Mouse (Mus musculus): ENCODE measurements around the gene Lag3.
A peak's percentile ranks its signal among the peaks of the same experiment; 100 is the strongest.

Lag3 gene

GRCm38 (mm10) chr6:124919695-124920317 is 8.3 kb upstream of the Lag3 start, which contains the start of gene Ptms:
TSS of gene Ptms (minus strand) at chr6:124920103.
- peak; percentile 83 for DNase-seq

DNA sequence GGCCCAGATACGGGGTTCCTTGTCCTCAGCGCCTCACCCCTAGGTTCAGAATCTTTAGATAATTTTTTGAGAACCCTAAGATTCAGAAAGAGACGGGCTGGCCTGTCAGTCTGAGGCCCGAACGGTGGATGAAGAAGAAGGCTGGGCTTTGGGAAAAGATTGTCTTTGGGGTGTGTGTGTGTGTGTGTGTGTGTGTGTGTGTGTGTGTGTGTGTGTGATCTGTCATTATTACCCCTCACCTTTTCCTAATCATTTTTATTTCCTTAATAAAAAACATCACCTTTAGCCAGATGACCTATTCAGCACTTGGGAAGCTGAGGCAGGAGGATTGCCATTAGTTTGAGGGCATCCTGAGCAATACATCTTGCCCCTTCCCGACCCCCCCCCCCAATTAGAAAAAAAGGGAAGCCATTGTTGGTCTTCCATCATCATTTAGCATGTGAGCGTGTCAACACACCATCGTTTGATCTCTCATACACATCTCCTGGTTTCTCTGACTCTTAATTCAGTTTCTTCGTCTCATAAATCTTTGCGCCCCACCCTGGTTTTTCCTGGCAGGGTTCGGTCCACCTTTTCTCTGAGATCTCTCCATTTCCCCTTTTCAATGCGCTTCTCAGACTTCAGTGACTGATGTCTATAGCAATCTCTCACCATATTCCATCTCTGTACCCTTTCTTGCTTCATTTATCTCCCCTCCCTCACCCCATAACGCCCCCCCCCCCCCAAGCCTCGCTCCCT is 7.6 kb upstream of the Lag3 start:
- DNase-seq, result no peak

- no peak for DNase-seq
Observed at GRCm38 (mm10) chr6:124918331-124918690, 6.8 kb upstream of the Lag3 start.

DNA sequence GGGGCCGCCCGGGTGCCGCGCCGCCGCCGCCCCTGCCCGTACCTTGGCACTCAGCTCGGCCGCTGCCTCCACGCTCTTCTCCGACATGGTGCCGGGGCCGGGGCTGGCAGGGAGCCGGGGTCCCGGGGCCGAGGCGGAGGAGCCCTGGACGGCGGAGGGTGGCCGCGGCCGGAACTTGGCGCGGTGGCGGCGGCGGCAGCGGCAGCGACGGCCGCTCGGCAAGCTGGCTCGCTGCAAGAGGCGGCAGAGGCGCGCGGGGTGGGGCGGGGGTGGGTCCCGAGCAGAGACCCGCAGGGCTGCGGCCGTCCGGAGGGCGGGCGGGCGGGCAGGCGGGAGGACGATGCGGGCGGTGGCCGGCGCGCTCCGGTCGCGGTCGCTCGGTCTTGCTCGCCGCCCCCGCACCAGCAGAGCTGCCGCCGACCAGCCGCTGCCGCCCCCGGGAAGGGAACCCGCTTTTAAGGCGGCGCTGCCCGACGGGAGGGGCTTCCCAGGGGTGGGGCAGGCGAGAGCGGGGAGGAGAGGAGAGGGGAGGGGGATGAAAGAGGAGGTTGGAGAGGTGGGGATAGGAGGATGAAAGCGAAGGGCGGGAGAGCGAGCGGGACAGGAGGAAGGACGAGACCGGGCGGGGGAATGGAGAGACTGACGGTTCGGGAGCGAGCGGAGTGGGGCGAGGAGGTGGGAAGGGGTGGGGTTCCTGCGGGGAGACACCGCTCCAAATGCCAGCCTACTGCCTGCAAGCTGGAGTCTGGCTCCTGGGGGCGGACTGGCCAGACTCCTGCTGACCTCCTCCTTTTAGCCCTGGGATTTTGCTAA is 6.2 kb upstream of the Lag3 start:
- peak; percentile 84 for DNase-seq

DNA sequence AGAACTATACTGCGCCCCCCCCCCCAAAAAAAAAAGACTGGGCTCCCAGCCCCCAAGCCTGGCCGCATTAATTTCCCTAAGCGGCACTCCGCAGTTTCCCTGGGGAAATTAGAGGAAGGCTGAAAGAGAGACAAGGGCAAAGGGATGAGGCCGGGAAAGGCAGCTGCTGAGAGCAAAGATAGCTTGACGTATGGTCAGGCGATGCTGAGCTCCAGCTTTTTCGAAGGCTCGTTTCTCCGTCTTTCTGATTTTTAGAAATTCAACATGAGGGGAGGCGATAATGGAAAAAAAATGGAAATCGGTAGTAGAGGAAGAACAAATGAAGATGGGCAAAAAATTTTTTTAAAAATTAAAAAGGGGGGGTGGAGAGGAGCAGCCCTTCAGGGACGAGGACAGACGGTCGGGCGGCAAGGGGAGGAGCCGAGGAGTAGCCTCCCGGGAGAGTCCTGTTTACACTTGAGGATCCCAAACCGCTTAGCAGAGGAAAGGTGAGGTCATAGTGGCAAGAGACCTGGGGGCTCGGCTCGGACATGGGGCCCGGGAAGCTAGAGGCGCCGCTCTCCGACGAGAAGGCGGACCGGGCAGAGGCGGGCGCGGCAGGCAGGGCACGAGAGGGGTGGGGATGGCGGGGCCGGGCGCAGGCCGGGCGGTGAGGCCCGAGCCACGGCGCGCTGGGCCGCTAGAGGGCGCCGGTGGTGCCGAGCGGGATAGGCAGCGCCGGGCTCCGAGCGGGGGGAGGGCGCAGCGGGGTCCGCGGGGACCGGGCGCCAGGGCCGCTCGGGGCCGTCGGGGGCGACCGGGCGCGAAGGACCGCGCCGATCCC is 5.4 kb upstream of the Lag3 start:
- peak; percentile 88 for DNase-seq

GRCm38 (mm10) chr6:124915942-124916694 is 4.6 kb upstream of the Lag3 start:
- no peak for DNase-seq

DNA sequence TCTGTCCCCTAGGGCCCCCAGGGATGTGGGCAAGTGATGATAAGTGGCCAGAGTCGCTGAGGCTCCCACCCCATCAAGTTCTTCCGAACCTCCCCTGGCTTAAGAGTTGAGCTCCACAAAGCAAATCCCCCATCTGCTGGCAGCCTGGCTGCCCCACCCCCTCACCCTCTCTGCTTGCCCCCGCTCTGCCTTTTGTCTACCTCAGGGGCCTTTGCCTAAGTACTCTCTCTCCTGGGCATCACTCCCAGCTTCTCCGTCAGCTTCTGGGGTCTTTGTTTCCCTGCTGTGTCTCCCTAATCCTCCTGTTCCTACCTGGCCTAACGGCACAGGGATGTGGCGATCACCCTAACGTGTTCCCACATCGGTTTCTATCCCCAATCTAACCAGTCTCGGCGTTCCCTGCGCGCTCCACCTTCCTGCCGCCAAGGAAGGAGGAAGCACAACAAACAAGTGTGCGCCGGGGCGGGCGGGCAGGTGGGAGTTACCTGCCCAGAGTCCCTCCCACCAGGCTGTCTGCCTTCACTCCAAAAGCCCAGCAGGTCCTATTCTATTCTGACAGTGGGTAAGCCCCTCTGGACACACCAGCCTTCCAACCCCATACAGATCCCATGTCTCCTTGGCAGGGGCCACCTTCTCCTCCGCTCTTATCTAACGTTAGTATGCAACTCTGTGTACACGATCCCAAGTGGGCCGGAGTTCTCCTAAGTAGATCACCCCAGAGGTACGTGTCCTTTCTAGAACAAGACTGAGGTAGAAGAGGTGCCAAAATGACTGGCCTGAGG is 3.8 kb upstream of the Lag3 start:
- no peak for DNase-seq

- no peak for DNase-seq
Observed at GRCm38 (mm10) chr6:124914511-124914910, 3.0 kb upstream of the Lag3 start.

GRCm38 (mm10) chr6:124913721-124914285 is 2.3 kb upstream of the Lag3 start:
- DNase-seq, result no peak

DNA sequence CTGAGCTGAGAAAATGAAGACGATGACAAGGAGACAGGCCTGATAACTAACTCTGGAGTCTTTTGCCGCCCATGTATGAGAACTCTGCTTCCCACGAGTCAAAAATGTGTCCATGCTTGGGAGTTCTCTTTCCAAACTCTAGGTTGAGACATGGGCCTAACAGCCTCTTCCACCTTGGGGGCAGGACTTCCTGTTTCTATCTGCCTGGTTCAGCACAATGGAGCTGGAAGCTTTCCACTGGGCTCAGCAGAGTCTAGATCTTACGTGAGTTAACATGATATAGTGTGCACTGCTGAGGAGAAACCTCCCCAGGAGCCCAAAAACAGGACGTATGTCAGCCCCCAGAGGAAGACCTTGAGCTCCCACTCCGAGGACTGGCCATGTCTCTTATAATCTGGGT is 1.7 kb upstream of the Lag3 start:
- no peak for DNase-seq

- DNase-seq, result no peak
Observed at GRCm38 (mm10) chr6:124910032-124910431, 1.5 kb downstream of the Lag3 start.

- no peak for DNase-seq
Observed at GRCm38 (mm10) chr6:124907767-124908166, 3.7 kb downstream of the Lag3 start.

- no peak for DNase-seq
Observed at GRCm38 (mm10) chr6:124904991-124905860, 6.3 kb downstream of the Lag3 start.

DNA sequence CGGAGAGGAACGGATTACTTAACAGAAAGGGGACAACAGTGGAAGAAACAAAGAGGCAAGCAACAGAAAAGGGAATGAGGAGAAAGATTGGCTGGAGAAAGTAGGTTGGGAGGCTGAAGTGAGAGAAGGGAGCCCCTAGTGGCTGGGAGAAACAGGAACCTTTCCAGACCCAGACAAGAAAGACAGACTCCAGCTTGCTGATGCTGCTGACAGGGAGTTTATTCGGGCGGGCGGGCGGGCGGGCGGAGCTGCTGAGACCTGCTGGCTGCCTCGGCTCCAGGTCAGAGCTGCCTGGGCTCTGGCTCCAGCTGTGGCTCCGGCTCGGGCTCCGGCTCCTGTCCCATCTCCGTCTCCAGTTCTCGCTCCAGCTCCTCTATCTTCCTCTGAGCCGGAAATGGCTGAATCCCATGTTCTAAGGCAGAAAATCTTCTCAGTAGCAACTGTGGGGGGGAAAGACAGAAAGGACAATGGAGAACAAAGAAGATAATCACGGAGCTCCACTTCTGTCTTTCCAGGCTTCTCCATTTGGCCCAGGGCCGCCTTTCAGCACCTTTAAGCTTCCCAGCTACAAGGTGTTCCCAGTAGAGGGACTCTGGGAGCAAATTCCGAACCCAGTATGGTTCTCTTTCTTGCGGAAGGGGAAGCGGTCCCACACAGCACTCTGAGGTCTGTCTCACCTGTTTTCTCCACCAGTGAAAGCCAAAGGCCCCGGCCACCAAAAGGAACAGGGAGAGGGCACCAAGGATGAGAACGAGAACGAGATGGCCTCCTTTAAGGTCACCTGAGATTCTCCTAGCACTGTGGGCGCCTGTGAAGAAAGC is 7.1 kb downstream of the Lag3 start:
- DNase-seq, result peak; percentile 64

DNA sequence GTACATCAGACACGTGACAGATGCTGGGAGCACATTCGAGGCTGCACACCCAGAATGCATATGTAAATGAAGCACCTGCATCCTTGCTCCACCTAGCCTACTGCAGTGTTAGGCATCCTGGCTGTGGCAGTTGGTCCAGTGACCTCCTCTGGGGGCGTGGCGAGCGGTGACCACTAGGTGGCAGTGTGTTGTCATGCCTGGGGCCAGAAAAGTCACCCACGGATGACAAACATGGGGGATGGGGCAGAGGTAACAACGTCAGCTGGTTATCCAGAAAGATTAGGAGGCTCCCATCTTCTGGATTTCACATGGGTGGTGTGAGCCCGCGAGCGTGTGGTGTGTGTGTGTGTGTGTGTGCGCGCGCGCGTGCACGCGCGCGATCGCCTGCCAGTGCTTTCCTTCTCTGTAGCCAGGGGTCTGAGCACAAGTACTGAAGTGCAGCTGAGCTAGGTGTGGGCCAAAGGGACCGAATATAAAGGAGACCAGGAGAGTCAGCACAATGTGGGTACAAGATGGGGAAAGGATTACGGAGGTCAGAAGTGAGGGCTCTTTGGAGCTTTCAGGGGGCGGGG is 7.8 kb downstream of the Lag3 start:
- peak; percentile 93 for DNase-seq

DNA sequence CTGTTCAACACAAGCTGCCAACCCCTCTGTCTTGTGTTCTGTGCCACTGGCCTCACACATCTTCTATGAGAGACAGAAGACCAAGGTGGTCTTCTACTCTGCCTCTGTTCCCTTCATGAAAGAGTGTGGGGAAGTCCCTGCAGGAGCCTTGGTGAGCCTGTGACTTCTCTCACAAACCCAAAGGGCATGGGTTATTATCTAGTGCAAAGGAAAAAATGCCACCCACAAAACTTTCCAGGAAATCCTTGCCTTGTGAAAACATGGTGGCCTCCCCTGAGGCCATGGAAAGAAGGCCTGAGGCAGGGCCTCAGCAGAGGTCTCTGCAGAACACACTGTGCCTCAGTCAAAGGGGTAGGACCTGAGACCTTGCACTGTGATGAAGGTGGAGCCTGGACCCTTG is 9.7 kb downstream of the Lag3 start:
- DNase-seq, result no peak

GRCm38 (mm10) chr6:124900801-124901480 is 10.6 kb downstream of the Lag3 start:
- no peak for DNase-seq

Data from liver (tissue).